Mouse (Mus musculus) adrenal gland, adult (tissue): Measurements from ENCODE around the gene Gm49450.
A peak's percentile ranks its signal among the peaks of the same experiment; 100 is the strongest.

ENCODE experiments used
- DNase-seq, 2 experiments: peaks; one replicate each; pipeline ENCODE4 v3.0.0; 2022 to 2023; ENCODE audit warnings: low spot score in 1 of 2; ENCODE audit not compliant: inconsistent age in 2 of 2

The Gm49450 gene

GRCm38 (mm10) chr15:98953401-98954356, at the start of gene Gm49450, which contains the start of gene Tuba1a:
Gene Gm49450, minus strand, starts transcription at chr15:98953551.
Gene Tuba1a, minus strand, starts transcription at chr15:98953703.
- peak; percentile 90 to 95 for DNase-seq

DNA sequence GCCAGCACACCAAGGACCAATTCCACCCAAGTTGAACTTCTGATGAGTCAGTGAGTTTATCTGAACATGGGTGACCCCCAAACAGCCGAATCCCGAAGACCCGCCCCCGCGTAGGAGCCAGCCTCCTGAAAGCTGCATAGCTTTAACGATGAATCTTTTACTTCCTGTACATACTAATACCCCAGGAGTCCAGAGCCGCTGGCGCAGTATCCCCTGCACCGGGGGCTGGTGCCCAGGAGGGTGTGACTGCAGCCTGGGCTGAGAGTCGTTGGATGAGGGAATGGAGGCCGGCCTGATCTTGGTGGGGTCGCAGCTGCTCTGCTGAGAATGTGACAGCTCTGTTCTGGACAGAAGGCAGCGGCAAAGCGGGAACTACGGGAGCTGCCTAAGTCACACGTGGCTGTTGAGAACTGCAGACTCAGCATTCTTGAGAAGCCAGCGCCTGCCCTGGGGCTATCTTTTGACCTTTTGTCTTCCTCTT, 48.1 kb upstream of the Gm49450 start:
- DNase-seq = peak; percentile 64 to 81

DNA sequence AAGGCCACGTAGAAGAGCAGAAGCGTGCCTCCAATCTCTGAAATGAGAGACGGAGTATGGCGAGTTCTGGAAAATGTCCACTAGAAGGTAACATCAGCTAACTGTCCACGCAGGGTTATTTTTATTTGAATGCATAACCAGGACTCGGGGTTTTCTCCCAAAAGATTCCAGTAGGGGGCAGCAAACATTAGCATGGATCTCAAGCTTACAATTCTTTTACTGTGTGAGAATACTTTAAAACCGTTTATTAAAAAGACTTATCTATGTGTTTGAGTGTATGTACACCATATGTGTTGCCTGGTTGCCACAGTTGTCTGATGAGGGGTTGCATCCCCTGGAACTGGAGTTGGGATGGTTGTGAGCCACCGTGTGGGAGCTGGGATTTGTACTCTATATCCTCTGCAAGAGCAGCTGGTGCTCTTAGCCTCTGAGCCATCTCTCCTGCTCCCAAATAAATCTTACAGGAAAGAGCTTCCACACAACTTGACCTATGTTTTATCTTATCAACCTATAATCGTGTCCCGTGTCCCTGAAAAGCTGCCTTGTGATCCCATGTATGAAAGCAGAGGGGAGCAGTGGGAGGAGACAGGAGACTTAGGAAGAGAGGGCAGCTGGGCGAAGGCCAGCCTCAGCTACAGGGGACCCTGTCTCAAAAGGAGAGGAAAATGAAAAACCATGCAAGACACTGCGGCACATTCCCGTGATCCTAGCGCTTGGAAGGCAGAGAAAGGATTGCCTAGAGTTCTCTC, 47.4 kb upstream of the Gm49450 start:
- DNase-seq = peak; percentile 56 to 91

GRCm38 (mm10) chr15:98998775-98999157, 45.4 kb upstream of the Gm49450 start:
- DNase-seq = no peak

GRCm38 (mm10) chr15:98997938-98998774, 44.8 kb upstream of the Gm49450 start:
- no peak for DNase-seq

DNA sequence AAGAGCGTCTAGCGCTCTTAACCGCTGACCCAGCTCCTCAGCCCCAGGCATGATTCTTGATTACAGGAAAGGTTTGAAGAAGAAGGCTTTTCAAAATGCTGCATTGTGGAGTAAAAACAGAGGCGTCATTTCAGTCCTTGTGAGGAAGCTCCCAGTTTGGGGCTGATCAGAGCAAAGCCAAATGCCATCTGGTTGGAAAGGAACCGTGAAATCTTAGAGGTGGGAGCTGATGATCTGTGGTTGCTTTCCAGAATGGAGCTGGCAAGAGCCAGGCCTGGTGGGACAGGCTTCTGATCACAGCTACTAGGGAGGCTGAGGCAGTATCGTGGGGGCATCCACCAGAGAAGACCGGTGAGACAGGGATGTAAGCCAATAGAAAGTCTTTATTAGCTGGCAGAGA, 43.5 kb upstream of the Gm49450 start:
- DNase-seq = no peak

- DNase-seq = no peak
These were observed 41.7 kb upstream of the Gm49450 start for GRCm38 (mm10) chr15:98994957-98995520.

- peak; percentile 83 to 94 for DNase-seq
These were observed 40.5 kb upstream of the Gm49450 start for GRCm38 (mm10) chr15:98993865-98994264.

GRCm38 (mm10) chr15:98993093-98993793, 39.9 kb upstream of the Gm49450 start:
- DNase-seq = peak; percentile 95 to 98

- peak; percentile 71 to 87 for DNase-seq
These were observed 38.9 kb upstream of the Gm49450 start for GRCm38 (mm10) chr15:98992086-98992912.

- no peak for DNase-seq
These were observed 38.2 kb upstream of the Gm49450 start for GRCm38 (mm10) chr15:98991540-98992050.

DNA sequence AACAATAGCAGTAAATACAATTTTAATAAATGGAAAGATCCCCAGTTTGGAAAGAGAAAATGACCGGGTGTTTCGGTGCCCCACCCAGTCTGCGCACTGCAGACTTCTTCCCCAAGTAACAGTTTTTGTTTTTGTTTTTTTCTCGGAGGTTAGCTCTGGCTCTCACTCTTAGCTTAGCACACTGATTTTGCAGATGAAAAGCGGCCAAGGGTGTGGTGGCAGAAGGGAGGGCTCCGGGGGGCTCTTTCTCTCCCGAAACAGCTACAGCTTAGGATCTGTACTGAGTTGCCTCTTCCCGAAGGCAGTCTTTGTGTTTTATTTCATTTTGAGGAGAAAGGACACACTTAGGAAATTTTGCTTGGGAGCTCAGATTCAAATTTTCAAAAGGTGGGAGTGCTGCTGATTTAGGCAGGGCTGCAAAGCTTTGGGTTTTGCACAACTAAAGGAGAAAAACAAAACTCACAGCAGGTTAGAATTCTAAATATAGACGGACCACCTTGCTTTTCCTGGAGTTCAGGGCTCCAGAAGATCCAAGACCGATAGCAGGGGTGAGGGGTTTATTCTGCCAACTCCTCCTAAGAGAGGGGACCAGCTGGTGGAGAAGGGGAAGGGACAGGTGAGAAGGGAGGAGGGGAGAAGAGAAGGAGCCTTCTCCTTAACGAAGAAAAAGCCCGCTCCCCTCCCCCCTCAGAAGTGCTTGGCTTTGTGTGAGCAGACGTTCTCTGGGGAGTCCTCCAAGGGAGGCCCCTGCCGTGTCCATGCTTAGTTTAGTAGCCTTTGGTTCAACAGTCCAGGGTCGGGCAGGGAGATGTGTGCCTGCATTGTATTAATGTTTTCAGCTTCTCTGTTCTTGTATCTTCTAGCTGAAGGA, 37.6 kb upstream of the Gm49450 start:
- no peak for DNase-seq

- no peak for DNase-seq
These were observed 36.5 kb upstream of the Gm49450 start for GRCm38 (mm10) chr15:98989701-98990430.

GRCm38 (mm10) chr15:98988787-98989186, 35.4 kb upstream of the Gm49450 start:
- no peak for DNase-seq

DNA sequence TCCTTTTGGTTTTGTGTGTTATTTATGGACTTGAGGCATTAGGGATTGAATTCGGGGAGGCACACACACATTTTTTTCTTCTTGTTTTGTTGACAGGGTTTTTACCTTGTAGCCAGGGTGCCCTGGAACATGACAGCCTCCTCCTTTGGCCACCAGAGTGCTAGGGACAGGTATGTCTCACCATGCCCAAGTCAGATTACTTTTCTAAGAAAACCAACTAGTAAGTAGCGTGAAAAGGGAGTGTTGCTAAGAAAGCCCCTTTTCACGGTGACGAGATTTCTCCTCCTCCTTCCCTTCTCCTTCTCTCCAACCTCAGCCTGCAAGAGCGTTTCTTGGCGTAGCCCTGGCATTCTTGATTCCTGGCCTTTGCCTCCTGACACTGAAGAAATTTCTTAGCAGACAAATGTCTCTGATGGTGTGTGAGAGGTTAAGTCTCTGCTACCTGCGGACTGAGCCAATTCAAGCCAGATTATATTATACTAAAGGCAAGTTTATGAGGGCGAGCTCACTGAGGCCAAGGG, 34.4 kb upstream of the Gm49450 start:
- DNase-seq = no peak

DNA sequence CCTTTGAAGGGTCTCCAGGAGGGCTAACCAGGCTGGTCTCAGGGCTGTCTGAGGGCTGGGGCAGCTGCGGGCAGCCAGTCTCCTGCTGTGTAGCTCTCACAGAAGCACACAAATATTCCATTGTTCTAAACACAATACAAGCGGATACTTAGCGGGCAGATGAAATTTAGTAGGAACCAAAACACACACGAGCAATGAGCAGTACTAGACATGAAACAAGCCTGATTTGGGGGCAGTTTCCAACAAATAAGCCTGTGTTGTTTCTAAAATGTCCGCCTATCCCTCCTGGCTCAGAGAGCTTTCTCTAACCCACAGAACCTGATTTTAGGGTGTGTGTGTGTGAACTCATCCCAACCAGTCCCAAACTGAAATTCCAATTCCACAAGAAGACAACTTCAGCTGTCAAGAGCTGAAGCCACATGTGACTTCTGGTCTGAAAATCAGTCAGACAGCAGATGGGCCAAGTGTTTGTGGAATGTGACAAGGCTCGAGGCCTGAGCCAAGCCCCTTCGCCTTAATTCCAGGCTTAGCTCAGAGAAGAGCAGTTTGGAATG, 33.8 kb upstream of the Gm49450 start:
- no peak for DNase-seq
